Mouse (Mus musculus) forebrain, postnatal 0 days (tissue): Measurements from ENCODE around the gene Dcun1d3. TPM values are rescaled to one million over a fixed set of nuclear protein-coding genes. Genes with fewer than 3 reads are reported as not detected.

Experiments used
- ATAC-seq: fragments of 200-750 bp; cut with Nextera tagmentation; 2 replicates; pipeline ENCODE4 v1.8.0; 2017; ENCODE audit warnings: mild to moderate bottlenecking, moderate library complexity
- DNase-seq: peaks from one replicate; pipeline ENCODE4 v3.0.0-alpha.2; 2015
- H3K27ac ChIP-seq: fragments of 300-500 bp; sonication (generic); 2 replicates; pipeline ENCODE4 v1.5.1; 2014; ENCODE audit warnings: low read depth, mild to moderate bottlenecking, antibody characterized with exemption, low read length, moderate library complexity, mixed read lengths
- H3K27me3 ChIP-seq: fragments of 300-500 bp; sonication (generic); 2 replicates; pipeline ENCODE4 v1.6.1; 2014; ENCODE audit warnings: mild to moderate bottlenecking, low read length, mixed read lengths; ENCODE audit not compliant: insufficient read depth
- H3K36me3 ChIP-seq: fragments of 300-500 bp; sonication (generic); 2 replicates; pipeline ENCODE4 v1.6.1; 2014; ENCODE audit warnings: mild to moderate bottlenecking, moderate library complexity; ENCODE audit not compliant: insufficient read depth
- H3K4me1 ChIP-seq: fragments of 300-500 bp; sonication (generic); 2 replicates; pipeline ENCODE4 v1.6.1; 2014; ENCODE audit warnings: antibody characterized with exemption; ENCODE audit not compliant: insufficient read depth
- H3K4me2 ChIP-seq: fragments of 300-500 bp; sonication (generic); 2 replicates; pipeline ENCODE4 v1.6.1; 2014; ENCODE audit warnings: low read depth, mild to moderate bottlenecking, moderate library complexity
- H3K4me3 ChIP-seq: fragments of 300-500 bp; sonication (generic); 2 replicates; pipeline ENCODE4 v1.5.1; 2014; ENCODE audit warnings: low read depth, low read length, mixed read lengths
- H3K9ac ChIP-seq: fragments of 300-500 bp; sonication (generic); 2 replicates; pipeline ENCODE4 v1.6.1; 2014; ENCODE audit warnings: mild to moderate bottlenecking
- H3K9me3 ChIP-seq: fragments of 300-500 bp; sonication (generic); 2 replicates; pipeline ENCODE4 v1.6.1; 2016; ENCODE audit warnings: low read length
- CTCF ChIP-seq: sonication (generic); IDR thresholded peaks from 2 replicates; pipeline ENCODE4 v1.5.1; 2016; ENCODE audit warnings: antibody characterized with exemption, control low read depth, low read depth
- WGBS: fragments of 180-500 bp; shearing (Covaris S2); extraction: QIAGEN DNeasy Blood & Tissue Kit; methylation state at CpG from one replicate; pipeline ENCODE4 v1.1.7; 2014; 5-methylcytosine and 5-hydroxymethylcytosine counted together
- polyA plus RNA-seq: library from polyadenylated mRNA; unstranded; fragments of >200 nt; fragmentation: Nextera tagmentation; extraction: Ambion mirVana; gene quantifications from 2 replicates; pipeline ENCODE4 v1.2.1, GENCODE M21; 2015
- total RNA-seq: library from RNA; depleted of rRNA; stranded (reverse); fragments of >200 nt; gene quantifications from 2 replicates; pipeline ENCODE4 v1.2.3, GENCODE M21; 2014

Dcun1d3 gene
- total and polyA plus RNA-seq, 2 experiments from 2014 or later = 9.0 to 14.6 TPM

DNA sequence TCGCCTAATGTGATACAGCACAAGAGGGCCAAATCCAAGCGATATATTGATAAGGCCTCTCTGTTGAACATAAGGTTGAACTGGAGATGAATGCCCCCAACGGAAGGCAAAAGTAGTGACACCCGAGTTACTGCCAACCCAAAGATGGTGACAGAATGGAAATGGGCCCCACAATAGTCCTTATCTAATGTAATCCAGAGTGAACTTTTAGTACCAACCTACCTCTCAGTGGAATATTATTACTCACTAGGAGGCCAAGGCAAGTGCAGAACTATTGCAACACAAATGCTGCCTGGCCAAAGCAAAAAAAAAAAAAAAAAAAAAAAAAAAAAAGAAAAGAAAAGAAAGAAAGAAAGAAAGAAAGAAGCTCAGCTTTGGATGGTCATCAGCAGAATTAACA lies 3.4 kb downstream of the Dcun1d3 start:
- Histone ChIP-seq H3K4me2 (no peak overlapping the region), H3K9me3 (no peaks in the 10 kb centered on the region), H3K9ac (no peak overlapping the region), H3K4me1 (peaks cover 20% of the 10 kb centered on the region; the same call in 1 of the 2 replicates), H3K27me3 (no peaks in the 10 kb centered on the region), H3K4me3 (no peak overlapping the region), H3K27ac (no peak overlapping the region), H3K36me3 (no peaks in the 10 kb centered on the region)
- no peak for TF ChIP-seq CTCF
- 94% methylated on average over 4 of the region's 4 CpGs for WGBS
- DNase-seq = no peak
- ATAC-seq = no peak

DNA sequence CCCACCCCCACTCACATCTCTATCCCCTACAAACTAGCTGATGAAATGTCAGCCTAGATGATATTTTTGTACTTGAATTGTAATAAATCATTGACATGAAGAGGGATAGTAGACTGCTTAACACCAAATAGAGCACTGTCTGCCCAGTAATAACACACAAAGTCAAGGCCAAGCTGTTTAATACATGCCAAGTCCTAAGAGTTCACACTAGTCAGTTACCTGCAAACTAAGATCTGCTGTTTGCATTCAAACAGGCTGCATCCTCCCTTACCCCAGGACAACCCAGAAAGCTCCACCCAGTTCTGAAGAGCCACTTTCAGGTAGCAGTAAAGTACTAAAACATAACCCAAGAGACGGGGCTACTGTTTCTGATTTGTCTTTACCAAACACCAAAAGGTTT lies 3.9 kb downstream of the Dcun1d3 start:
- Histone ChIP-seq H3K4me1 (peaks cover 20% of the 10 kb centered on the region; the same call in 1 of the 2 replicates), H3K27me3 (no peaks in the 10 kb centered on the region), H3K36me3 (no peaks in the 10 kb centered on the region), H3K4me2 (no peak overlapping the region), H3K9me3 (no peaks in the 10 kb centered on the region), H3K27ac (no peak overlapping the region), H3K9ac (no peak overlapping the region), H3K4me3 (no peak overlapping the region)
- DNase-seq = no peak
- ATAC-seq = no peak
- no peak for TF ChIP-seq CTCF
- WGBS = 96% methylated on average over 1 of the region's 1 CpGs

DNA sequence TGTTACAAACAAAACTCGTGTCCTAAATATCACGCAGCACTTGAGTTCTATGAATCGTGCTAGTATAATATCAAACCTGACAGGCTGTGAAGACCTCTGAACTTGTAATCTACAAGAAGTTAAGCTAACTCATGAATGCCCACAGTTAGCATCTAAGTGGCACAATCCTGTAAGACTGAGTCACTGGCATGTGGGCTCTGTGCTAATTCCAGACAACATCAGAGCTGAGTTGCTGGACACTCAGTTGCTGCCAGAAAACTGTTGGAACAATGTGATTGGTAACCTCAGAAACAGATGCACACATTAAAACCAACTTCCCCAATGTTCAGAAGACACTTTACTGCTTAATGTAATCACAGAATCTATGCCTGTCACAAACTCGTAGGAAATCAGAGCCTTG lies 8.2 kb downstream of the Dcun1d3 start:
- no peaks in the 10 kb centered on the region for H3K4me1 ChIP-seq
- H3K36me3 ChIP-seq = no peaks in the 10 kb centered on the region
- DNase-seq = no peak
- WGBS = 88% methylated on average over 4 of the region's 4 CpGs
- TF ChIP-seq CTCF = no peak
- no peak for ATAC-seq
- no peak overlapping the region for H3K4me2 ChIP-seq
- H3K27ac ChIP-seq = no peak overlapping the region
- no peaks in the 10 kb centered on the region for H3K9me3 ChIP-seq
- H3K27me3 ChIP-seq = no peaks in the 10 kb centered on the region
- no peak overlapping the region for H3K4me3 ChIP-seq
- H3K9ac ChIP-seq = no peak overlapping the region

- Histone ChIP-seq H3K4me1 (no peaks in the 10 kb centered on the region), H3K36me3 (no peaks in the 10 kb centered on the region), H3K27ac (no peak overlapping the region), H3K9me3 (no peaks in the 10 kb centered on the region), H3K4me2 (no peak overlapping the region), H3K9ac (no peak overlapping the region), H3K4me3 (no peak overlapping the region), H3K27me3 (no peaks in the 10 kb centered on the region)
- 92% methylated on average over 2 of the region's 2 CpGs for WGBS
- DNase-seq (no peak), ATAC-seq (no peak)
- no peak for TF ChIP-seq CTCF
Measured at GRCm38 (mm10) chr7:119881229-119881628, 14.9 kb downstream of the Dcun1d3 start.

DNA sequence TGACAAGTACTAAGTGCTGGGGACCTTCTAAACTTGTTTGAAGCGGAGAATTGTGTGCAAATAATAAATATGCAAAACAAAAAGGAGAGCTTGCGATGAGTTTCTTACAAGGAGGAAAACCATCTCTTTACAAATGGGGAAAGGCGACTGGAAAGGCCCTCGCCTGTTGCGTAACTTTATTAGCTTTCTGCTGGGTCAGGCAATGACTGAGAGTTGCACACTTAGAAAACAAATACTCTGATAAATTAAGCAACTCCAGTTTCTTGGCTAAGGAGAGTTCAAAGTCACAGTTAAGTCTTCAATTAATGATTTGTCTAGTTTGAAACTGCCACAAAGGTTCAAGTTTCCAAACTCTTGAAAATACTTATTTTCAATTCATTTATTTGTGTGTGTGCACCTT lies 15.8 kb downstream of the Dcun1d3 start:
- H3K9ac ChIP-seq = no peak overlapping the region
- H3K4me2 ChIP-seq = no peak overlapping the region
- H3K27me3 ChIP-seq = no peaks in the 10 kb centered on the region
- ATAC-seq = no peak
- no peak overlapping the region for H3K27ac ChIP-seq
- H3K4me3 ChIP-seq = no peak overlapping the region
- no peaks in the 10 kb centered on the region for H3K36me3 ChIP-seq
- DNase-seq = no peak
- no peaks in the 10 kb centered on the region for H3K9me3 ChIP-seq
- 87% methylated on average over 5 of the region's 5 CpGs for WGBS
- TF ChIP-seq CTCF = no peak
- H3K4me1 ChIP-seq = no peaks in the 10 kb centered on the region

- H3K27ac ChIP-seq = no peak overlapping the region
- WGBS = 96% methylated on average over 4 of the region's 4 CpGs
- H3K9me3 ChIP-seq = no peaks in the 10 kb centered on the region
- H3K36me3 ChIP-seq = no peaks in the 10 kb centered on the region
- H3K9ac ChIP-seq = no peak overlapping the region
- no peak overlapping the region for H3K4me3 ChIP-seq
- no peaks in the 10 kb centered on the region for H3K27me3 ChIP-seq
- ATAC-seq (no peak), DNase-seq (no peak)
- TF ChIP-seq CTCF = no peak
- no peak overlapping the region for H3K4me2 ChIP-seq
- no peaks in the 10 kb centered on the region for H3K4me1 ChIP-seq
Measured at GRCm38 (mm10) chr7:119879171-119879570, 16.9 kb downstream of the Dcun1d3 start.

DNA sequence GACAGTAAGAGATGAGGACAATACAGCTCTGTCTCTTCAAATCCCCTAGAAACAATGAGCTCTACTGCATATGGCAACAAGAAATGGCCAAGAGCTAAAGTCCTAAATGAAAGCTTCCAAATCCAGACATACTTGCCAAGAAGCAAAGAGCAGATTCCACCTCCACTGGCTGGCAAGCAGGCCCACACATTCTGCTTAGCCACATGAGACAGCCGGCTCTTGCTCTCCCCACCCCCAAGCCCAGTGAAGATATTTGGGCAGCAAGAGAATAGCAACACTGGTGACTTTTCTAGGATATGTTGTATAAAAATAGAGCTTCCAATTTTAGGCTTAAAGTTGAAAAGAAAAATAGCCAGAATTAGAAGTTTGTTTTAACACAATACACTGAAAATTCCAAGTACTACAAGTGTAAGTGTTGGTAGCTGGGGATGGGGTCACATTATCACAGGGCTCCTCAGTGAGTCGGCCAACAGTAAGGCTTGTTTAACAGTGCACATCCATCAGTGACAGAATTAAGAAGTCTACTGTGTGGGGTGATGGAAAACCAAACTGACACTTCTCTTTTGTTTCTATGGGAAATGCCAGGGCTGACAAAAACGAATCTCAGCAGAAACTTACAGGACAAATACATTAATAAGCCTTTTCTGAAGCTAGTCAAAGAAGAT lies 20.2 kb downstream of the Dcun1d3 start:
- TF ChIP-seq CTCF = no peak
- H3K36me3 ChIP-seq = no peaks in the 10 kb centered on the region
- no peak for ATAC-seq
- no peak overlapping the region for H3K4me3 ChIP-seq
- H3K27ac ChIP-seq = no peak overlapping the region
- no peaks in the 10 kb centered on the region for H3K4me1 ChIP-seq
- H3K27me3 ChIP-seq = no peaks in the 10 kb centered on the region
- DNase-seq = no peak
- no peaks in the 10 kb centered on the region for H3K9me3 ChIP-seq
- 57% methylated on average over 3 of the region's 3 CpGs for WGBS
- H3K4me2 ChIP-seq = no peak overlapping the region
- H3K9ac ChIP-seq = no peak overlapping the region
